Comparison of ENCODE assay signal across 8 mouse cellular contexts in the genomic region with DNA sequence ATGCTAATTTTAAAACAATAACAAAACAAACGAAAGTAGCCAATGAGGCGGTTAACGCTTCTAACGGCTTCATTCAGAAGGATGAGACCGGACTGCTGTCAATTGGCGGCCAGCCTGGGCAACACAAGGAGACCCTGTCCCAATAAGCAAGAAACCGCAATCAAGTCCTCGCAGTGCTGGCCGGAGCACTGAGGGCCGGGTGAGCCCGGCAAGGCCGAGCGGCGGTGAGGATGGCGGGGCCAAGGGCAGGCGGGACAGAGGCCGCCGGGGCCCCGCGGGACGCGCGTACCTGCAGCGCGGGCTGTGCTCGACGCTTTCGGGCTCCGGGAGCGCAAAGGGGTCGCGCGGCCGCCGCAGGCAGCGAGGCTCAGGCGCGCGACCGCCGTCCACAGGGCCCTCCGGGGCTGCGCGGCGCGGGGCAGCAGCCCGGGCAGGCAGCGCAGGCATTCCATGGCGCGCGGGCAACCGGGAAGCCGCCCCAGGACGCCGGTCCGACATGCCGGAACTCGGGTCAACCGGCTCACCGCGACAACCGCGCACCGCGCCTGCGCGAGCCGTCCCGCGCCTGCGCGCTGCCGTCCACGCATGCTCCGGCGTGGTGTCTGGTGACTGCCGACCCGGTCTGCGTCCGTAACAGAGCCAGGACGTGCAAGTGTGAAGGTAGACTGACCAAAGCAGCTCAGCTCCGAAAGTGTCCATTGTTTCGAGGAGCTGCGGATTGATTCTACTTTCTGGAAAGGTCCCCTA. TPM values are rescaled to one million over a fixed set of nuclear protein-coding genes. Genes with fewer than 3 reads are reported as not detected.
DNase-seq lines count a peak whose midpoint lies in the region; ATAC-seq lines count a peak whose summit lies in the region.

TSS of gene Mrs2 (minus strand) at position 587 of the 747 bp plus-strand sequence.

- peaks cover 55% of the 10 kb centered on the region for H3K4me1 ChIP-seq in megakaryocyte, embryonic 14.5 days

- DNase-seq in ZHBTc4 (ENCODE audit: low read depth, low spot score) = peak; percentile 92
- DNase-seq in gastrocnemius, adult 8-10 months (ENCODE audit: low spot score in 2 of 2) = peak; percentile 75 to 84
- peak; percentile 56 for DNase-seq in hindlimb bud, embryonic 11.5 days (ENCODE audit: extremely low spot score, low read depth, low spot score)
- peak; percentile 63 to 84 for DNase-seq in left cerebral cortex, adult 8-10 months (ENCODE audit: low spot score in 2 of 2)
- DNase-seq in right cerebral cortex, postnatal 10 days (ENCODE audit: low spot score in 2 of 2) = peak; percentile 90 to 92
- peak; percentile 84 for DNase-seq in urinary bladder, postnatal 25 days (ENCODE audit: low spot score)

- no peaks in the 10 kb centered on the region for H3K27me3 ChIP-seq in megakaryocyte, embryonic 14.5 days (replicated peaks)

- ATAC-seq in common myeloid progenitor, adult 5-6 weeks (replicated peaks; ENCODE audit: low read depth, poor library complexity, severe bottlenecking) = peak; percentile 78

- peaks cover 21% of the 10 kb centered on the region for H3K36me3 ChIP-seq in megakaryocyte, embryonic 14.5 days (replicated peaks; ENCODE audit: low read length)

- H3K9me3 ChIP-seq in megakaryocyte, embryonic 14.5 days = no peaks in the 10 kb centered on the region

- peak within 1 kb of the TSS; percentile 93 for H3K4me3 ChIP-seq in megakaryocyte, embryonic 14.5 days (replicated peaks)

RNA-seq across cellular contexts. Expression of gene Mrs2, which starts in this region (rescaled TPM):
- 10.9 and 29.4 TPM in 2 replicates for total RNA-seq in common myeloid progenitor, adult 5-6 weeks (2017)
- 10 to 100 TPM; 37.9 to 43.4 (median 40.0) TPM for total RNA-seq in gastrocnemius, adult 8-10 months (2022)
- total RNA-seq in left cerebral cortex, adult 8-10 months (2022) = 10 to 100 TPM; 48.6 to 57.3 (median 50.8) TPM
- polyA plus RNA-seq in megakaryocyte, embryonic 14.5 days (2012; ENCODE audit: insufficient read depth, low replicate concordance) = 1.9 and 2.0 TPM in 2 replicates

Comparison
In these comparisons a context has a peak if more than half of its experiments do, and no peak if none do; other contexts are left out.
1. Peak in every context shown above with its lines: DNase-seq, ATAC-seq and H3K4me3 ChIP-seq.